Mouse (Mus musculus) urinary bladder, postnatal 14 days (tissue): ENCODE measurements at regions not wholly inside any gene's neighbourhood (a gene's known extent, or its start where the extent isn't known, plus 50 kb on each side); places are given as distances from the start of the nearest gene placed in this dataset.
"Not testable (repeated sequence)": the region's sequence is repeated elsewhere in the genome, so short reads cannot be mapped to it uniquely, and the experiment has no call there.

Experiments
- DNase-seq: peaks from one replicate; pipeline ENCODE4 v3.0.0; 2021; ENCODE audit warnings: low spot score

DNA sequence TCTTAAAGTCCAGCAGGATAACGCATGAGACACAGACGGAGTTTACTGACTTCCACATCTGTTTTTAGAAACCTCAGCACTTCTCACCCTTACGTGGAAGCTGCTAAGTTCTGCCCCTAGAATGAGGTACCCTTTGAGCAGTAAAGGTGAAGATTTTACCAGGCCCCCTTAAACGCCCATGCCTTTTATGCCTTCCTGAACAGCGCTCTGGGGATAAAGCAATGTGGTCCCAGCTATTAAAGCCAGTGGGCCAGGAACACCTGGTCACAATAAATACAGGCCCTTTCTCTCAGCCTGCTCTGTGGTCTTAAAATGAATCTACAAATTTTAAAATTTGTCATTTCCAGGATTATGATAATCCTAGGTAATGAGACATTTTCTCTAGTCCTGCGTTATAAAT, 57.9 kb downstream of the Llph start:
- no peak for DNase-seq

DNA sequence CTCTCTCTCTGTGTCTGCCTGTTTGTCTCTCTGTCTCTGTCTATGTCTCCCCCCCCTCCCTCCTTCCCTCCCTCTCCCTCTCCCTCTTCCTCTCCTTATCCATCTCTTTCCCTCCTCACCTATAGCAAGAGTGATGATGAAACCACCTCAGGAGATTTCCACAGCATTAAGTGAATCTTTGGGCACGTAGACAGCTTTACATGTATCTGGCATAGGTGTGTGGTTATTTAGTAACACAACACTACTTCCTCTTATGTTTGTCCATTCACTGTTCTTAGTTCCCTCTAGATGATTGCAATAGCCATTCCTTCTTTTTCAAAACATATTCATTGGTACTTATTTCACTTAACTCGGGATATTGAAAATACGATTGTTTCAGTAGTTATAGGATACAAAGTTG, 65.0 kb downstream of the Llph start:
- no peak for DNase-seq

GRCm38 (mm10) chr10:120293381-120293780, 66.5 kb downstream of the Llph start:
- DNase-seq: not testable (repeated sequence)

DNA sequence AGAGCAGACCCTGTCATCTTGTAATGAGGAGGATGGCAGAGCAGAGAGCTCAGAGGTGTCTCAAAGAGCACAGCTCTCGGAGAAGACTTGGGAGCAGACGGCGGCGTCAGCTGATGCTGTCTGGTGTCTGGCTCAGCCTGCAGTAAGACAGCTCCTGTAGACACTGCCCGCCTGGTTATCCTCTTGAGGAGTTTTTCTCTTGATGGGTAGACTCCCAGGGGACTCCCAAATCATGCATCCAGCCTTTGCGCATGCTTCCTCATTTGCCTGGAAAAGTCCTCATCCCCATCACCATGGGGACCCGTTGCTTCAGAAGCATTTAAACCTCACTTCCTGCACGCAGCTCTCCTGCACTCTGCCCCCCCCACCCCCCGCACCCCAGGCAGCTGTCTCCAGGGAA, 67.6 kb downstream of the Llph start:
- no peak for DNase-seq

GRCm38 (mm10) chr10:120297311-120297710, 70.4 kb downstream of the Llph start:
- no peak for DNase-seq

GRCm38 (mm10) chr10:120298293-120298927, 71.5 kb downstream of the Llph start:
- no peak for DNase-seq

DNA sequence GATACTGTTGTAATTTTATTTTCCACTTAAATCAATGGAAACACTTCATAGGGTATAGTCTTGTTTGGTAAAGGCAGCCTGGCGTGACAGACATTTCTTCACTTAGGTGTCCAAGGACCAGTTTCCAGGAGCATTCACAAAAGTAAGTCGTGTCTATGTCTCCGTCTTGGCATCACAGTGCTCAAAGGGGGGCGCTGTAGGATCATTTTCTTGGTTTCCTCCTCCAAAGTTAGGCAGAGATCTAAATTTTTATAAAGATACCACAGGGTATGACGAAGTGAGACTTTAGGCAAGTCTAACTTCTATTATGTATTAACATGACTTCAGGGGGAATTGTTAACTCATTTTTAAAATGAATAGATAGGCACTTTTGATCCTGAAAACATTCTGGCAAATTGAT, 79.1 kb downstream of the Llph start:
- DNase-seq: peak; percentile 51

GRCm38 (mm10) chr10:120308681-120309080, 81.8 kb downstream of the Llph start:
- peak; percentile 4 for DNase-seq
